Mouse (Mus musculus): ENCODE measurements around the gene Kcnmb4.

Kcnmb4 gene

GRCm38 (mm10) chr10:116473759-116474549 lies at the start of gene Kcnmb4:
Gene Kcnmb4 (minus strand): TSS chr10:116473878.
- peak; percentile 74 for DNase-seq (ENCODE audit: low read depth, low spot score)

- no peak for DNase-seq (ENCODE audit: low read depth, low spot score)
Observed at GRCm38 (mm10) chr10:116519588-116519987, 45.9 kb upstream of the Kcnmb4 start.

GRCm38 (mm10) chr10:116515590-116515989 lies 41.9 kb upstream of the Kcnmb4 start:
- DNase-seq (ENCODE audit: low read depth, low spot score) = no peak

- DNase-seq (ENCODE audit: low read depth, low spot score) = no peak
Observed at GRCm38 (mm10) chr10:116515158-116515557, 41.5 kb upstream of the Kcnmb4 start.

- DNase-seq (ENCODE audit: low read depth, low spot score) = no peak
Observed at GRCm38 (mm10) chr10:116513254-116513635, 39.6 kb upstream of the Kcnmb4 start.

- no peak for DNase-seq (ENCODE audit: low read depth, low spot score)
Observed at GRCm38 (mm10) chr10:116512521-116513253, 39.0 kb upstream of the Kcnmb4 start.

GRCm38 (mm10) chr10:116505303-116506014 lies 31.8 kb upstream of the Kcnmb4 start:
- peak; percentile 22 for DNase-seq (ENCODE audit: low read depth, low spot score)

- DNase-seq (ENCODE audit: low read depth, low spot score) = no peak
Observed at GRCm38 (mm10) chr10:116492768-116493167, 19.1 kb upstream of the Kcnmb4 start.

GRCm38 (mm10) chr10:116486895-116487747 lies 13.4 kb upstream of the Kcnmb4 start:
- DNase-seq (ENCODE audit: low read depth, low spot score) = peak; percentile 14

GRCm38 (mm10) chr10:116481917-116482316 lies 8.2 kb upstream of the Kcnmb4 start:
- DNase-seq (ENCODE audit: low read depth, low spot score) = no peak

- no peak for DNase-seq (ENCODE audit: low read depth, low spot score)
Observed at GRCm38 (mm10) chr10:116480988-116481387, 7.3 kb upstream of the Kcnmb4 start.

GRCm38 (mm10) chr10:116476559-116476958 lies 2.9 kb upstream of the Kcnmb4 start:
- no peak for DNase-seq (ENCODE audit: low read depth, low spot score)

GRCm38 (mm10) chr10:116475725-116476124 lies 2.0 kb upstream of the Kcnmb4 start:
- no peak for DNase-seq (ENCODE audit: low read depth, low spot score)

- peak; percentile 81 for DNase-seq (ENCODE audit: low read depth, low spot score)
Observed at GRCm38 (mm10) chr10:116473071-116473758, 463 bp downstream of the Kcnmb4 start.

GRCm38 (mm10) chr10:116472579-116472978 lies 1.1 kb downstream of the Kcnmb4 start:
- DNase-seq (ENCODE audit: low read depth, low spot score) = no peak

- no peak for DNase-seq (ENCODE audit: low read depth, low spot score)
Observed at GRCm38 (mm10) chr10:116470306-116470925, 3.3 kb downstream of the Kcnmb4 start.

- no peak for DNase-seq (ENCODE audit: low read depth, low spot score)
Observed at GRCm38 (mm10) chr10:116468094-116468493, 5.6 kb downstream of the Kcnmb4 start.

- peak; percentile 68 for DNase-seq (ENCODE audit: low read depth, low spot score)
Observed at GRCm38 (mm10) chr10:116463753-116464345, 9.8 kb downstream of the Kcnmb4 start.

- DNase-seq (ENCODE audit: low read depth, low spot score) = no peak
Observed at GRCm38 (mm10) chr10:116461443-116461842, 12.2 kb downstream of the Kcnmb4 start.

GRCm38 (mm10) chr10:116458786-116459185 lies 14.9 kb downstream of the Kcnmb4 start:
- no peak for DNase-seq (ENCODE audit: low read depth, low spot score)

All from CD4-positive, CD25-positive, alpha-beta regulatory T cell, adult 2 months (primary cell).